Mouse (Mus musculus) intestine, embryonic 16.5 days (tissue): Measurements from ENCODE around the gene Tnfsf13b. TPM values are rescaled to one million over a fixed set of nuclear protein-coding genes. Genes with fewer than 3 reads are reported as not detected.

Experiments used
- ATAC-seq: fragments of 200-750 bp; cut with Nextera tagmentation; 2 replicates; pipeline ENCODE4 v1.8.0; 2017; ENCODE audit warnings: moderate TSS enrichment, moderate library complexity
- H3K27ac ChIP-seq: fragments of 300-500 bp; sonication (generic); 2 replicates; pipeline ENCODE4 v1.5.1; 2014; ENCODE audit warnings: mild to moderate bottlenecking, low read length
- H3K27me3 ChIP-seq: fragments of 300-500 bp; sonication (generic); replicated peaks from 2 replicates; pipeline ENCODE4 v1.6.1; 2014; ENCODE audit warnings: low read length, control low read depth, mixed read lengths; ENCODE audit not compliant: control insufficient read depth, insufficient read depth
- H3K36me3 ChIP-seq: fragments of 300-500 bp; sonication (generic); 2 replicates; pipeline ENCODE4 v1.6.1; 2014; ENCODE audit warnings: low read length, control low read depth; ENCODE audit not compliant: control insufficient read depth, insufficient read depth
- H3K4me1 ChIP-seq: fragments of 300-500 bp; sonication (generic); 2 replicates; pipeline ENCODE4 v1.6.1; 2014; ENCODE audit warnings: low read length, control low read depth, mixed read lengths; ENCODE audit not compliant: control insufficient read depth, insufficient read depth
- H3K4me2 ChIP-seq: fragments of 300-500 bp; sonication (generic); 2 replicates; pipeline ENCODE4 v1.6.1; 2014; ENCODE audit warnings: low read depth, low read length, control low read depth
- H3K4me3 ChIP-seq: fragments of 300-500 bp; sonication (generic); 2 replicates; pipeline ENCODE4 v1.5.1; 2014; ENCODE audit warnings: mild to moderate bottlenecking, low read length
- H3K9ac ChIP-seq: fragments of 300-500 bp; sonication (generic); 2 replicates; pipeline ENCODE4 v1.6.1; 2014; ENCODE audit warnings: low read depth, low read length
- H3K9me3 ChIP-seq: fragments of 300-500 bp; sonication (generic); 2 replicates; pipeline ENCODE4 v1.6.1; 2016; ENCODE audit warnings: low read length, control low read depth; ENCODE audit not compliant: control insufficient read depth
- WGBS: fragments of 180-500 bp; shearing (Covaris S2); extraction: QIAGEN DNeasy Blood & Tissue Kit; methylation state at CpG from one replicate; pipeline ENCODE4 v1.1.7; 2014; 5-methylcytosine and 5-hydroxymethylcytosine counted together
- polyA plus RNA-seq: library from polyadenylated mRNA; unstranded; fragments of >200 nt; fragmentation: Nextera tagmentation; extraction: Ambion mirVana; gene quantifications from 2 replicates; pipeline ENCODE4 v1.2.1, GENCODE M21; 2015

Tnfsf13b gene
- polyA plus RNA-seq, 1 experiment from 2014 or later, result 0.44 TPM

DNA sequence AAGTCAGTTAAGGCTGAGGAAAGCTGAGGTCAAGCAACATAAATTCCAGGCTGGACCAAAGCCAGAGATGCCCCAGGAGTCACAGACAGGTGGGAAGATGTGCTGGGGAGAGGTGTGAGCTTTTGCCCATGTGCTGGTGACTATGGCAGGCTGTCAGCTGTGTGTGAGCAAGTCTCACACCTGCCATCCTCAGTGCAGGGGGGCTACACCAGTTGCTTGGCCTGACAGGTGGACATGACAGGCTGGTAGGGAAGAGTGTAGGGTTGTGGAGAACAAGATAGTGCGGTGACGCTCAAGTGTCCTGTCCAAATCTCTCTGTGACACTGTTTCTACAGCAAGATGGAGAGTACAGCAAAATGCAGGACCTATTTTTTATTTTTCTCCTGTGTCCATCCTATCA lies 66.1 kb downstream of the Tnfsf13b start:
- Histone ChIP-seq H3K27me3 (no peaks in the 10 kb centered on the region), H3K4me1 (no peaks in the 10 kb centered on the region), H3K9ac (no peak overlapping the region), H3K36me3 (no peaks in the 10 kb centered on the region), H3K9me3 (no peaks in the 10 kb centered on the region), H3K4me2 (no peak overlapping the region), H3K27ac (no peak overlapping the region), H3K4me3 (no peak overlapping the region)
- no peak for ATAC-seq
- WGBS, result 97% methylated on average over 2 of the region's 2 CpGs

Other genes starting within 250 kb of the Tnfsf13b start
- gene Fam155a, start 235.3 kb upstream of the Tnfsf13b start, polyA plus RNA-seq, result 1.1 and 1.3 TPM in 2 replicates
- gene Gm10217, start 142.2 kb upstream of the Tnfsf13b start, polyA plus RNA-seq, result not detected in 2 replicates
- gene Lig4, start 28.8 kb upstream of the Tnfsf13b start, polyA plus RNA-seq, result 3.7 TPM in 2 replicates
- 12.8 and 14.4 TPM in 2 replicates for gene Abhd13, start 28.8 kb upstream of the Tnfsf13b start, polyA plus RNA-seq
- 0.02 and 0.11 TPM in 2 replicates for gene Myo16, start 147.4 kb downstream of the Tnfsf13b start, polyA plus RNA-seq